Mouse (Mus musculus): ENCODE measurements at regions not wholly inside any gene's neighbourhood (a gene's known extent, or its start where the extent isn't known, plus 50 kb on each side); places are given as distances from the start of the nearest gene placed in this dataset.

DNA sequence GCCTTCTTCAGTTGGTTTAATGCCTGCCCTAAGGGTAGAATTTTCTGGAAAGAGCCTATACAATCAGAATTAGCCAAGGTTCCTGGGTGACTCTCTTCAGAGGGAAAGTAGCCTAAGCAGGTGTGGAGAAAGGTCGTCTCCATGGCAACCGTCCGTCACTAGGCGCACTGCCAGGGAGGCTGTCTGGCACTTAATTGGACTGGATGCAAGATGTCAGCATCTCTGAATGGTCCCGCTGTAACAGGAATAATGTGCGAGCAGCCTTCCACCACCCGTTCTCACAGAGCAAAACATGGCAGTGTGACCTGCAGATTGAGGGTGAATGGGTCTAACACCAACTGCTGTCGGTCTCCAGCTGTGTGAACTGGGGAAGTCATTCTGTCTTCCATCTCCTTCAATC is 389.6 kb upstream of the Hnrnpa3 start:
- no peaks in the 10 kb centered on the region for H3K4me1 ChIP-seq (ENCODE audit: control insufficient read depth, insufficient read depth, insufficient read length, low read length)
- H3K4me3 ChIP-seq (ENCODE audit: low read depth, low read length): no peak overlapping the region
- TF ChIP-seq CTCF (IDR thresholded peaks at IDR 0.05; ENCODE audit: extremely low read depth, insufficient read length, insufficient replicate concordance, low read depth, low read length) (no peak), POLR2A (IDR thresholded peaks at IDR 0.05; ENCODE audit: low read depth, low read length) (no peak)
- H3K36me3 ChIP-seq (ENCODE audit: control insufficient read depth, insufficient read depth, low read length): no peaks in the 10 kb centered on the region
- no peak overlapping the region for H3K27ac ChIP-seq (ENCODE audit: insufficient read depth, low read depth, low read length)
- H3K27me3 ChIP-seq (ENCODE audit: control insufficient read depth, insufficient read depth, low read length): no peaks in the 10 kb centered on the region
- 73% methylated on average over 8 of the region's 8 CpGs for WGBS

- no peaks in the 10 kb centered on the region for H3K36me3 ChIP-seq (ENCODE audit: control insufficient read depth, insufficient read depth, low read length)
- no peak overlapping the region for H3K27ac ChIP-seq (ENCODE audit: insufficient read depth, low read depth, low read length)
- no peaks in the 10 kb centered on the region for H3K27me3 ChIP-seq (ENCODE audit: control insufficient read depth, insufficient read depth, low read length)
- 56% methylated on average over 4 of the region's 4 CpGs for WGBS
- no peaks in the 10 kb centered on the region for H3K4me1 ChIP-seq (ENCODE audit: control insufficient read depth, insufficient read depth, insufficient read length, low read length)
- TF ChIP-seq CTCF (IDR thresholded peaks at IDR 0.05; ENCODE audit: extremely low read depth, insufficient read length, insufficient replicate concordance, low read depth, low read length) (no peak), POLR2A (IDR thresholded peaks at IDR 0.05; ENCODE audit: low read depth, low read length) (no peak)
- H3K4me3 ChIP-seq (ENCODE audit: low read depth, low read length): no peak overlapping the region
These were observed 388.9 kb upstream of the Hnrnpa3 start for GRCm38 (mm10) chr2:75270115-75270514.

- Histone ChIP-seq H3K36me3 (ENCODE audit: control insufficient read depth, insufficient read depth, low read length) (no peaks in the 10 kb centered on the region), H3K4me1 (ENCODE audit: control insufficient read depth, insufficient read depth, insufficient read length, low read length) (no peaks in the 10 kb centered on the region), H3K4me3 (ENCODE audit: low read depth, low read length) (no peak overlapping the region), H3K27me3 (ENCODE audit: control insufficient read depth, insufficient read depth, low read length) (no peaks in the 10 kb centered on the region), H3K27ac (ENCODE audit: insufficient read depth, low read depth, low read length) (no peak overlapping the region)
- 90% methylated on average over 1 of the region's 1 CpGs for WGBS
- TF ChIP-seq CTCF (IDR thresholded peaks at IDR 0.05; ENCODE audit: extremely low read depth, insufficient read length, insufficient replicate concordance, low read depth, low read length) (no peak), POLR2A (IDR thresholded peaks at IDR 0.05; ENCODE audit: low read depth, low read length) (no peak)
These were observed 371.2 kb upstream of the Hnrnpa3 start for GRCm38 (mm10) chr2:75287900-75288299.

DNA sequence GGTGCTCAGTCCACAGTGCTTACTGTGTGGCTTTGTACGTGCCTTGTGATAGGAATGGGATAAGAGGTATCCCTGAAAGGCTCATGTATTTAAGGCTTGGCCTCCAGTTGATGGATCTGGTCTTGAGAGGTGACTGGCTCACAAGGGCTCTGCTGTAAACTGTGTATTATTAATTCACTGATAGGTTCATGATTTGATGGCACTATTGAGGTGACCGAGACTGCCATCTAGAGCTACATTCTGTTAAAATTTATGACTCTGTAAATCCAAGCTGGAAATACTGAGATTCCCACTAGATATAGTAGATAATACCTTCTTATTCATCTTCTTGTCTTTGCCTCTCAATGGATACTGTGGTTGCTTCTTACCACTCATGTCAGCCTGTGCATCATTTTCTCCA is 367.4 kb upstream of the Hnrnpa3 start:
- H3K27ac ChIP-seq (ENCODE audit: insufficient read depth, low read depth, low read length): no peak overlapping the region
- H3K27me3 ChIP-seq (ENCODE audit: control insufficient read depth, insufficient read depth, low read length): no peaks in the 10 kb centered on the region
- no peaks in the 10 kb centered on the region for H3K4me1 ChIP-seq (ENCODE audit: control insufficient read depth, insufficient read depth, insufficient read length, low read length)
- WGBS: 83% methylated on average over 2 of the region's 2 CpGs
- TF ChIP-seq POLR2A (IDR thresholded peaks at IDR 0.05; ENCODE audit: low read depth, low read length) (no peak), CTCF (IDR thresholded peaks at IDR 0.05; ENCODE audit: extremely low read depth, insufficient read length, insufficient replicate concordance, low read depth, low read length) (no peak)
- no peaks in the 10 kb centered on the region for H3K36me3 ChIP-seq (ENCODE audit: control insufficient read depth, insufficient read depth, low read length)
- H3K4me3 ChIP-seq (ENCODE audit: low read depth, low read length): no peak overlapping the region

DNA sequence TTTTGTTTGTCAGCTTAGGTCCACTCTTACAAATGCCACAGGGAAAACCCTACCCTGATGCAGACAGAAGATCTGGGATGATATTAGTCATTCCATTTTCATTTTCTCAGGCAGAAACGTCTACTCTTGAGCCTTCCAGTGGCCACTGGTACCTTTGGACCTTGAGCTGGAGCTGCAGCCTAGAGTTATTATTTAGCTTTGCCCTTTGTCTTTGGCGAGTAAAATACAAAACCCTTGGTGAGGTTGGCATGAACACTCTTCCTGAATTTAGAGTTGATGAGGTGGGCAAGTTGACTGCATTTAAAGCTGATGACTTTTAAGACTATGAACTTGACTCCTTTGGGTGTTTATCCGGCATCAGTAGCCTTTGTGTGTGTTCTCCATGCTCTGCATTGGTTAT is 352.2 kb upstream of the Hnrnpa3 start:
- 53% methylated on average over 3 of the region's 3 CpGs for WGBS
- H3K27ac ChIP-seq (ENCODE audit: insufficient read depth, low read depth, low read length): no peak overlapping the region

DNA sequence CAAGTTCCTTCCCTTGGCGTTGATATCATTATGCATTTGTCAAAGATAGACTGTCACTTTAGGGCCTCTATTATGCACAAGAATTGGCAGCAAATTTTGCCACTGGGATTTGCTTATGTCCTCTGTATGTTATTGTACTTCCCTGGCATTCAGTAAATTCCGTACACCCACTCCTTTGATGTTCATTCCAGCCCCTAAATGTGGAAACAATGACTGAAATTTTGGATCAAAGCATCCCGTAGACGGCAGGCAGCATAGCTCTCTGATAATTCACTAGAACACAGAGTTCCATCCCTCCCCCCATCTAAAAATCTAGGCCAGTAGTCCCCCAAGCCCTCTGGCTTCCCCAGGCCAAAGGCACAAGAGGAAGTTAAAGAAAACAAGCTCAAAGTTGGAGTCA is 347.9 kb upstream of the Hnrnpa3 start:
- no peaks in the 10 kb centered on the region for H3K27me3 ChIP-seq (ENCODE audit: control insufficient read depth, insufficient read depth, low read length)
- no peak overlapping the region for H3K4me3 ChIP-seq (ENCODE audit: low read depth, low read length)
- TF ChIP-seq POLR2A (IDR thresholded peaks at IDR 0.05; ENCODE audit: low read depth, low read length) (no peak), CTCF (IDR thresholded peaks at IDR 0.05; ENCODE audit: extremely low read depth, insufficient read length, insufficient replicate concordance, low read depth, low read length) (no peak)
- no peaks in the 10 kb centered on the region for H3K4me1 ChIP-seq (ENCODE audit: control insufficient read depth, insufficient read depth, insufficient read length, low read length)
- 67% methylated on average over 4 of the region's 4 CpGs for WGBS
- no peak overlapping the region for H3K27ac ChIP-seq (ENCODE audit: insufficient read depth, low read depth, low read length)
- H3K36me3 ChIP-seq (ENCODE audit: control insufficient read depth, insufficient read depth, low read length): no peaks in the 10 kb centered on the region

More for the DNA sequence above, 352.2 kb upstream of the Hnrnpa3 start:
- Histone ChIP-seq H3K36me3 (ENCODE audit: control insufficient read depth, insufficient read depth, low read length) (no peaks in the 10 kb centered on the region), H3K4me3 (ENCODE audit: low read depth, low read length) (no peak overlapping the region), H3K4me1 (ENCODE audit: control insufficient read depth, insufficient read depth, insufficient read length, low read length) (no peaks in the 10 kb centered on the region), H3K27me3 (ENCODE audit: control insufficient read depth, insufficient read depth, low read length) (no peaks in the 10 kb centered on the region)
- TF ChIP-seq CTCF (IDR thresholded peaks at IDR 0.05; ENCODE audit: extremely low read depth, insufficient read length, insufficient replicate concordance, low read depth, low read length) (no peak), POLR2A (IDR thresholded peaks at IDR 0.05; ENCODE audit: low read depth, low read length) (no peak)

DNA sequence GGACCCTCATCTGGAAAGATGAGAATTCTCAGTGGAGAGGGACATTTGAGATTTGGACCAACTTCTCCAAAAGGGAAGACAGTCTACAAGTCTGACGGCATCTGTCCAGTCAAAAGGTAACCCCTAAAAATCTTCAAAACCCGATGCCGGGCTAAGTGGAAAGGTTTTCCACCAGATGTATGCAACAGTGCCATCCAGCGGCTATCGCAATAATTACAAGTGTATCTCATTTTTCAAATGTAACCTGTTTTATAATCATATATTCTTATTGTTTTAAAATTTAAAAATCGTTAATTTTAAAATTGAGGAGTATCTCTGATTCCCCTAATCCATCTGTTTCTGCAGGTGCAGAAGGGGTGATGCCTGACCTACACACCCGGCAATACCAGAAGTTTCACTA is 346.8 kb upstream of the Hnrnpa3 start:
- Histone ChIP-seq H3K27me3 (ENCODE audit: control insufficient read depth, insufficient read depth, low read length) (no peaks in the 10 kb centered on the region), H3K27ac (ENCODE audit: insufficient read depth, low read depth, low read length) (no peak overlapping the region), H3K4me1 (ENCODE audit: control insufficient read depth, insufficient read depth, insufficient read length, low read length) (no peaks in the 10 kb centered on the region), H3K36me3 (ENCODE audit: control insufficient read depth, insufficient read depth, low read length) (no peaks in the 10 kb centered on the region), H3K4me3 (ENCODE audit: low read depth, low read length) (no peak overlapping the region)
- TF ChIP-seq POLR2A (IDR thresholded peaks at IDR 0.05; ENCODE audit: low read depth, low read length) (no peak), CTCF (IDR thresholded peaks at IDR 0.05; ENCODE audit: extremely low read depth, insufficient read length, insufficient replicate concordance, low read depth, low read length) (no peak)
- WGBS: 13% methylated on average over 7 of the region's 7 CpGs

- Histone ChIP-seq H3K4me1 (ENCODE audit: control insufficient read depth, insufficient read depth, insufficient read length, low read length) (no peaks in the 10 kb centered on the region), H3K27me3 (ENCODE audit: control insufficient read depth, insufficient read depth, low read length) (no peaks in the 10 kb centered on the region), H3K36me3 (ENCODE audit: control insufficient read depth, insufficient read depth, low read length) (no peaks in the 10 kb centered on the region), H3K4me3 (ENCODE audit: low read depth, low read length) (no peak overlapping the region), H3K27ac (ENCODE audit: insufficient read depth, low read depth, low read length) (no peak overlapping the region)
- TF ChIP-seq CTCF (IDR thresholded peaks at IDR 0.05; ENCODE audit: extremely low read depth, insufficient read length, insufficient replicate concordance, low read depth, low read length): no peak
- TF ChIP-seq POLR2A (IDR thresholded peaks at IDR 0.05; ENCODE audit: low read depth, low read length): no peak
- 32% methylated on average over 7 of the region's 7 CpGs for WGBS
These were observed 343.7 kb upstream of the Hnrnpa3 start for GRCm38 (mm10) chr2:75315341-75315740.

Measured in small intestine, adult 2 months (tissue).